Mouse (Mus musculus) lung, embryonic 14.5 days (tissue): ENCODE results near the gene Htr7. TPM values are rescaled to one million over a fixed set of nuclear protein-coding genes. Genes with fewer than 3 reads are reported as not detected.

ENCODE experiments used
- ATAC-seq: fragments of 200-750 bp; cut with Nextera tagmentation; 2 replicates; pipeline ENCODE4 v1.8.0; 2017; ENCODE audit warnings: mild to moderate bottlenecking, moderate TSS enrichment, moderate library complexity; ENCODE audit not compliant: insufficient read depth
- DNase-seq: peaks from one replicate; pipeline ENCODE4 v3.0.0-alpha.2; 2015
- H3K27ac ChIP-seq: fragments of 300-500 bp; sonication (generic); 2 replicates; pipeline ENCODE4 v1.5.1; 2014; ENCODE audit warnings: low read depth, mild to moderate bottlenecking, moderate library complexity
- H3K27me3 ChIP-seq: fragments of 300-500 bp; sonication (generic); 2 replicates; pipeline ENCODE4 v1.6.1; 2014; ENCODE audit warnings: low read length, control low read depth; ENCODE audit not compliant: insufficient read depth
- H3K36me3 ChIP-seq: fragments of 300-500 bp; sonication (generic); 2 replicates; pipeline ENCODE4 v1.6.1; 2014; ENCODE audit warnings: control low read depth; ENCODE audit not compliant: insufficient read depth
- H3K4me1 ChIP-seq: fragments of 300-500 bp; sonication (generic); 2 replicates; pipeline ENCODE4 v1.6.1; 2014; ENCODE audit warnings: antibody characterized with exemption, control low read depth; ENCODE audit not compliant: insufficient read depth
- H3K4me2 ChIP-seq: fragments of 300-500 bp; sonication (generic); 2 replicates; pipeline ENCODE4 v1.6.1; 2014; ENCODE audit warnings: mild to moderate bottlenecking
- H3K4me3 ChIP-seq: fragments of 300-500 bp; sonication (generic); 2 replicates; pipeline ENCODE4 v1.5.1; 2014; ENCODE audit warnings: low read depth, low read length
- H3K9ac ChIP-seq: fragments of 300-500 bp; sonication (generic); 2 replicates; pipeline ENCODE4 v1.6.1; 2014
- H3K9me3 ChIP-seq: fragments of 300-500 bp; sonication (generic); 2 replicates; pipeline ENCODE4 v1.6.1; 2016; ENCODE audit warnings: low read depth, low read length, control low read depth
- CTCF ChIP-seq: IDR thresholded peaks from 2 replicates; pipeline ENCODE4 v1.5.1; 2016; ENCODE audit warnings: antibody characterized with exemption, low read depth
- WGBS: fragments of 180-500 bp; shearing (Covaris S2); extraction: QIAGEN DNeasy Blood & Tissue Kit; methylation state at CpG from one replicate; pipeline ENCODE4 v1.1.7; 2014; 5-methylcytosine and 5-hydroxymethylcytosine counted together
- polyA plus RNA-seq: library from polyadenylated mRNA; unstranded; fragments of >200 nt; fragmentation: Nextera tagmentation; extraction: Ambion mirVana; gene quantifications from 2 replicates; pipeline ENCODE4 v1.2.1, GENCODE M21; 2014

Gene Htr7
- polyA plus RNA-seq, 1 experiment from 2014 or later = not detected

DNA sequence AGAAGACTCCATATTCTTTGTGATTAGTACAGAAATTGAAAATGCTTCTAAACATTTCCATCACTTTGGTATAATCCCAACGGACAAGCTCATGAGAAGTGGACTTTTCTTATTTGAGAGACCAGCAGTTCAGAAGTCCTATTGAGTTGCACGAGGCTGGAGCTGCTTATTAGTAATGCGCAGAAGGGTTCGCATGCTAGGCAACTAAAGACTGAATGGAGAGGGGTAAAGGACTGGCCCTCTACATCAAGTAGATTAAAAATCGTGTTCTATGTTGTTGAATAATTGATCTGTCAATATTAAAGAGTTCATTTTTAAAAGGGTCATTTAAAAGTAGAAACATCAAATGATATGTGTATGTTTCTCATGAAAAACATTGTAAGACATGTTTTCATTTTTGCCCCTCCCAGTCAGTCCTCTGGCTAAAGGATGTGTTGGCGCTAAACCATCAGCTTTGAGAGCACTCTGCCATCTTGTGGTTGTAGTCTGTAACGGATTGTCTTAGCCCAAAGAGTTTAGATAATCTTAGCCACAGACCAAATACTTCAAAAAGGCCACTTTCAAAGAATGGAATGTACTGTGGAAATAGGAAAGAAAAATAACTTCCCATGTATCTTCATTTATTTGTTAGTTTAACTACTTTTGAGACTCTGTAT lies 25.4 kb upstream of the Htr7 start:
- no peak overlapping the region for H3K9ac ChIP-seq
- TF ChIP-seq CTCF = peak; percentile 78
- WGBS = 47% methylated on average over 7 of the region's 7 CpGs

DNA sequence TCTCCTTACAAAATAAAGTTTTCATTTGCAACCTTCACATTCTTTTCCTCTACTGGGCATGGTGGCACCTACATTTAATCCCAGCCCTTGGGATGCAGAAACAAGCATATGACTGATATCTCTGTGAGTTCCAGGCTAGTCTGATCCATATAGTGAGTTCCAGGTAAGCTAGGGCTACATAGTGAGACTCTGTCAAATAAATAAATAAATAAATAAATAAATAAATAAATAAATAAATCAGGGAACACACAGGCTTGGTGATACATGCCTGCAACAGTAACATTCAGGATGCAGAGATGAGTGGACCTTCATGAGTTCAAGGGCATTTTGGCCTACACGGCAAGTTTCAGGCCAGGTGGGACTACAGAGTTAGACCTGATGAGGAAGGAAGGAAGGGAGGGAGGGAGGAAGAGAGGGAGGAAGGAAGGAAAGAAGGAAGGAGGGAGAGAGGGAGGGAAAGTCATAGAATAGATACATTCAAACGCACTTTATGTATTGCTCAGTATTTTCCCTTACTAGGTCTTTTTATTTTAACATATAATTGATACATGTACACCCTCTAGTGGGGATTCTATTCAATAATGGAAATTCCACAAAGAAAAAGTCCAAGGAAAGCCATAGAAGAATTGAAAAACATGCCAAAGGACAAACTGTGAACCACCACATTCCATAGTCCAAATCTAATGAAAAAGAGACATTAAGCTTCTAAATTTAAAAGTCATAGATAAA lies 5.7 kb upstream of the Htr7 start:
- WGBS = 72% methylated on average over 2 of the region's 2 CpGs
- no peaks in the 10 kb centered on the region for H3K36me3 ChIP-seq
- H3K4me2 ChIP-seq = no peak overlapping the region
- no peaks in the 10 kb centered on the region for H3K4me1 ChIP-seq
- TF ChIP-seq CTCF = no peak
- no peaks in the 10 kb centered on the region for H3K9me3 ChIP-seq
- H3K27me3 ChIP-seq = peaks cover 14% of the 10 kb centered on the region
- H3K9ac ChIP-seq = no peak overlapping the region
- peak; percentile 40 for DNase-seq
- no peak overlapping the region for H3K27ac ChIP-seq
- H3K4me3 ChIP-seq = no peak overlapping the region
- ATAC-seq = no peak

More for the DNA sequence above, 25.4 kb upstream of the Htr7 start:
- peaks cover 6% of the 10 kb centered on the region; the same call in 1 of the 2 replicates for H3K4me1 ChIP-seq
- H3K9me3 ChIP-seq = no peaks in the 10 kb centered on the region
- peak overlapping the region; percentile 70 for H3K4me2 ChIP-seq
- no peaks in the 10 kb centered on the region for H3K27me3 ChIP-seq
- DNase-seq (peak; percentile 91), ATAC-seq (peak; percentile 82)
- no peak overlapping the region; the same call in 1 of the 2 replicates for H3K27ac ChIP-seq
- H3K4me3 ChIP-seq = peak overlapping the region; percentile 83; the same call in 1 of the 2 replicates
- H3K36me3 ChIP-seq = peaks cover 7% of the 10 kb centered on the region; the same call in 1 of the 2 replicates

DNA sequence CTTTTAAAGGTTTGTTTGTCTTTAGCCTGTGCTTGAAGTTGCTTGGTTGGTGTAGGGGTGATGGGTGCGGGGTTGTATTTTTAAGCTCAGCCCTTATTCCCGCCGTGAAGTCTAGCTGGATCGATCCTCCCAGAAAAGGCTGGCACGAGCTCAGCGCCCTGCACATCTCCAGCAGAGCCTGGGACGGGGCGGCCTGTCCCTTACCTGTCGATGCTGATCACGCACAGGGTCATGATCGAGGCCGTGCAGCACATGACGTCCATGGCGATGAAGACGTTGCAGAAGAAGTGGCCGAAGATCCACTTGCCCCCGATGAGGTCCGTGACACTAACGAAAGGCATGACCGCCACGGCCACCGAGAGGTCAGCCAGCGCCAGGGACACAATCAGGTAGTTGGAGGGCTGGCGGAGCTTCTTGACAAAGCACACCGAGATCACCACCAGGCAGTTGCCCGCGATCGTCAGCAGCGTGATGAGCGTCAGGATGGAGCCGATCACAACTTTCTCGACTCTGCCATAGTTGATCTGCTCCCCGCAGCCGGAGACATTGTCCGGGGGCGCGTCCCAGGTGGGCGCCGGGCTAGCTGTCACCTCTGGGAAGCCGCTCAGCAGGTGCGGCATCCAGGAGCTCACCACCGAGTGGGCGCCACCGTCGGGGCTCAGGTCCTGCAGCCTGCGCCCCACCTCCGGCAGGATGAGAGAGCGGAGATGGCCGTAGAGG lies 645 bp downstream of the Htr7 start:
- DNase-seq (no peak), ATAC-seq (no peak)
- no peak for TF ChIP-seq CTCF
- Histone ChIP-seq H3K4me3 (peak overlapping the region; percentile 52), H3K27me3 (peaks cover 46% of the 10 kb centered on the region), H3K27ac (no peak overlapping the region), H3K9ac (no peak overlapping the region), H3K9me3 (no peaks in the 10 kb centered on the region), H3K36me3 (no peaks in the 10 kb centered on the region), H3K4me1 (no peaks in the 10 kb centered on the region), H3K4me2 (peak overlapping the region; percentile 88)
- WGBS = 7% methylated on average over 49 of the region's 49 CpGs

DNA sequence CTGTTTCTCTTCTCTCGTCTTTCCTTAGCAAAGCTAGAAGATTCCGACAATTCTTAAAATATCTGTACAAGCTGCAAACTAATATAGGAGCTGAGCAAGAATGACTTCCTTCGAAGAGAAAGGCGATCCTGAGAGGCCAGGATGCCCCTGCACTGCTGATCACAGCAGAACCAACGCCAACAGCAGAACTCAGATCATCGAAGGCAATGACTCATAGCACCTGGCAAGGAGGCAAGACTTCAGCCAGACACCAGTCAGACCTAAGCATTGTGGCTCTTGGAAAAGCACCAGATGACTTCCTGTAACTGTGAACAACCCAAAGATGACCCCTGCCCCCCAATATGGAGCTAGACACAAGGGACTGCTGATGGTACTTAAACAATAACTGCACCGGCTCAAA lies 11.3 kb downstream of the Htr7 start:
- no peaks in the 10 kb centered on the region for H3K36me3 ChIP-seq
- H3K27ac ChIP-seq = no peak overlapping the region
- no peak for ATAC-seq
- TF ChIP-seq CTCF = no peak
- no peak overlapping the region for H3K9ac ChIP-seq
- H3K4me1 ChIP-seq = no peaks in the 10 kb centered on the region
- H3K9me3 ChIP-seq = no peaks in the 10 kb centered on the region
- DNase-seq = no peak
- WGBS = 70% methylated on average over 7 of the region's 7 CpGs
- no peaks in the 10 kb centered on the region for H3K27me3 ChIP-seq
- no peak overlapping the region for H3K4me3 ChIP-seq
- H3K4me2 ChIP-seq = no peak overlapping the region

DNA sequence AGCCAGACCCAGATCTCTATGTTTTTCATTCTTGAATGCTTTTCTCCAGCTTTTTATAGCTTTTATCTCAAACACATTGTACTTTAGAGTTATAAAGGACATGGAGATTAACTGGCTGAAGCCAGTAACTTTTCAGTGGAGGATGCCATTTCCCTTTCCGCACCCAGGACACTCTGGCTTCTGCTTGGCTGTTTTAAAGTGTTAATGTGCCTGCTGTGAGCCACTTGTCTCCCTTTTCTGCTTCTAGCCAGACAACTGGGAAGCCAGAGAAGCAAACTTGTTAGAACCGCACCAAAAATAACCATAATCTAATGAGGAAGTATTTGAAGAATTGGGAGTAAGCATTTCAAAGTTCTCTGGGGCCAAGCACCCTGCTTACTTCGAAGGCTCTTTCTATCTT lies 42.5 kb downstream of the Htr7 start:
- Histone ChIP-seq H3K36me3 (no peaks in the 10 kb centered on the region), H3K9me3 (no peaks in the 10 kb centered on the region), H3K9ac (no peak overlapping the region), H3K4me3 (no peak overlapping the region), H3K27ac (no peak overlapping the region), H3K4me2 (no peak overlapping the region), H3K4me1 (no peaks in the 10 kb centered on the region), H3K27me3 (no peaks in the 10 kb centered on the region)
- DNase-seq = no peak
- TF ChIP-seq CTCF = no peak
- 26% methylated on average over 3 of the region's 3 CpGs for WGBS
- no peak for ATAC-seq

DNA sequence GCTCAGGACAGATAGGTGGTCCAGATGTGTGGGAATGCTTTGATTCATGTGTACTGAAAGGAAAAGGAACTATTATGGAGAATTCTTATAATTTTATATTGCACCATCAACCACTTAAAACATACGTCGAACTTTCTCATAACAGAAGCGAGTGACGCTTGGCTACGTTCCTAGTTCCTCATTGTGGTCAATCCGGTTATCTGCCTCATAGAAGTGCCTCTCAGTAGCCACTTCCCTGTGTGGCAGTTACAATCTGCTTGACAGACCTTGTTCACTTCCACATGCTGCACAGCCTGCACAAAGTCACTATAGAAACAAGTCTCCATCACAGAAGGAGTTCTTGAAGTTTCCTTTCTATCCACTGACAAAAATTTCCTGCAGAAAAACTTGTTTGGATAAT lies 51.0 kb downstream of the Htr7 start:
- H3K9me3 ChIP-seq = no peaks in the 10 kb centered on the region
- ATAC-seq = no peak
- 56% methylated on average over 6 of the region's 6 CpGs for WGBS
- DNase-seq = peak; percentile 46
- no peaks in the 10 kb centered on the region for H3K27me3 ChIP-seq
- TF ChIP-seq CTCF = no peak
- H3K27ac ChIP-seq = no peak overlapping the region
- no peak overlapping the region for H3K4me3 ChIP-seq
- no peaks in the 10 kb centered on the region for H3K36me3 ChIP-seq
- no peak overlapping the region for H3K4me2 ChIP-seq
- no peaks in the 10 kb centered on the region for H3K4me1 ChIP-seq
- no peak overlapping the region for H3K9ac ChIP-seq

DNA sequence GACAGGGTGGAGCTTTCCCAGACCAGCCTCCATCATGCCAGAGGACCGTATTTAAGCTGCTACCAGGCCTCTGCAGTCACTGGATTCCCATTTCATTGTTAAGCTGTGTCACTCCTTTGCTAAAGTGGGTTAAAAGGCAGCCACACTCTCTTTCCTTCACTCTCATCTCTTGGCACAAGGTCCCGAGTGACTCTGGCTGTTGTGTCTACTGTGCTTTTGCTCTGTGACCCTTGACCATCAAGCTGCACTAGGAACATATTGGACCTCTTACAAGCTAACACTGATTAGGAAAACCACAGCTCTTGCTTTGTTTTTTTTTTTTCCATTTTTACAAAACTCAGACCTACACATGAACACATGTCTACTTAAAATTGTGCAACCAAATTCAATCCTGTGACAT lies 52.3 kb downstream of the Htr7 start:
- 51% methylated on average over 2 of the region's 2 CpGs for WGBS
- no peaks in the 10 kb centered on the region for H3K4me1 ChIP-seq
- H3K9me3 ChIP-seq = no peaks in the 10 kb centered on the region
- no peak overlapping the region for H3K9ac ChIP-seq
- DNase-seq (no peak), ATAC-seq (no peak)
- H3K4me3 ChIP-seq = no peak overlapping the region
- H3K27me3 ChIP-seq = no peaks in the 10 kb centered on the region
- no peak for TF ChIP-seq CTCF
- H3K36me3 ChIP-seq = no peaks in the 10 kb centered on the region
- H3K4me2 ChIP-seq = no peak overlapping the region
- H3K27ac ChIP-seq = no peak overlapping the region
